Mouse (Mus musculus) left cerebral cortex, postnatal 25 days (tissue): ENCODE measurements at regions not wholly inside any gene's neighbourhood (a gene's known extent, or its start where the extent isn't known, plus 50 kb on each side); places are given as distances from the start of the nearest gene placed in this dataset.

Source experiments
- DNase-seq, 2 experiments: peaks; one replicate each; pipeline ENCODE4 v3.0.0; 2022; ENCODE audit warnings: low spot score in 2 of 2, mixed read lengths in 1 of 2
- intact Hi-C: fragments of 180-260 bp; cut with DNase I; formaldehyde crosslinking; loops from one replicate; pipeline ENCODE4 v1.15.1; 2025

- intact Hi-C loops: loop anchor here (1.0 to 10.0 kb wide), 6 partner anchors 79 to 1578 kb away; partner anchors contain the start of gene Nrp2
- DNase-seq: peak; percentile 73 to 75
Observed at GRCm38 (mm10) chr1:61377070-61377469, 261.6 kb upstream of the Pard3b start.

- intact Hi-C loops: loop anchor here (5.0 to 10.0 kb wide), 3 partner anchors 241 to 1577 kb away; partner anchors contain the start of gene Nrp2
Observed at GRCm38 (mm10) chr1:61378240-61378639, 260.4 kb upstream of the Pard3b start.

GRCm38 (mm10) chr1:61379771-61380517, 258.7 kb upstream of the Pard3b start:
- DNase-seq: no peak
- intact Hi-C loops: loop anchor here (5.0 to 10.0 kb wide), 3 partner anchors 243 to 1575 kb away; partner anchors contain the start of gene Nrp2

More at GRCm38 (mm10) chr1:61378240-61378639, 260.4 kb upstream of the Pard3b start:
- DNase-seq: no peak

DNA sequence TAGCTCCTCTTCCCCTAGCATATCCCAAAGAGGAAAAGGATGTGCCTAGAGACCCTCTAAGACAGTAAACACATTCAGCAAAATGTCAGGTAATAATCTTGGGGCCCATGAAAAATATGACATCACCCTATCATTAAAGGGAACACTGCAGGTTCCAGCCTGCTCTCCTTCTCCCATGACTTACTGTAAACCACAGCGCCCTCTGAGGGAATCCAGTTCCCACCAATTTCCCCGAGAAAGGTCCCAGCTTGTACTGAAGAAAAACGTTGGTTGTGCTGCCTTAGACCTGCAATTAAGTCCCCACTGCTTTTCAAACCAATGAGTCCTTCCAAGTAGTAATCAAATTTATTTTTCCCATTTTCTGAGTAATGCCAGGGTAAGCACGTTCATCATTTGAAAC, 251.0 kb upstream of the Pard3b start:
- intact Hi-C loops: no loop called here
- DNase-seq: no peak

- intact Hi-C loops: no loop called here
- DNase-seq: no peak
Observed at GRCm38 (mm10) chr1:61397796-61398195, 240.8 kb upstream of the Pard3b start.

DNA sequence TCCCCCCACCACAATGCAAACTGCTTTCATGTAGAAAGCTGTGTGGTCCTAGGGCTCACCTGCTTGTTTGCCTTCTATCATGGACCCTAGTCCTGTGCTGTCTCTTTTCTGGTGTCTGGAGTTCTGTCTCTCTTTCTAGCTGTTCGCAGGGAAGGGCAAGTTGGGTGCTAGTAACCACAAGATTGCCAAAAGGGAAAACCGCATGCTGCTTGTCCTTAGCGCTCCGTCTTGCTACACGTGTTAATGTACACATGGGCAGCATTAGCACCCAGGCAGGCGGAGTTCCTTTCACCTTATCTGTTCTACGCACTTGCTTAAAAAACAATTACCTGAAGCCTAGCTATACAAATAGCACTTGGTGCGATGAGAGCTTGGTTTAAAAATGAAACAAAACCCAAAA, 236.3 kb upstream of the Pard3b start:
- intact Hi-C loops: no loop called here

DNA sequence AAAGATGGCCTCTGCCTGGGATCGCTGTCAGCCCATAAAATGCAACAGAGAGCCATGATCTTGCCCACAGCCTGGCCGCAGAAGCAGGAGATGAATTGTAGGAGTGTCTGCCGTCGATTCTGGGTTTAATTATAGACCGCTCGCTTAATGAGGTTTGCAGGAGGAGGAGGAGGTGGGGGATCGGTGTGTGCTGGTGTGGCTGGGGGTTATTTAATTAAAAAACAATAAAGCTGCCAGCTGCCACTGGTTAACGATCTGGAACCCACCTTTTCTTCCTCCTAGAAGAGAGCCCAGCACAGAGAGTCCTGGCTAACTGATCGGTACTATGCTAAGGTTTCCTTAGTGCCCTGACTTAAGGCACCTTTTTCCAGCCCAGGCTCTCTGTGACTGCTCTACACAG, 231.4 kb upstream of the Pard3b start:
- intact Hi-C loops: no loop called here

More for the DNA sequence above, 236.3 kb upstream of the Pard3b start:
- no peak for DNase-seq

DNA sequence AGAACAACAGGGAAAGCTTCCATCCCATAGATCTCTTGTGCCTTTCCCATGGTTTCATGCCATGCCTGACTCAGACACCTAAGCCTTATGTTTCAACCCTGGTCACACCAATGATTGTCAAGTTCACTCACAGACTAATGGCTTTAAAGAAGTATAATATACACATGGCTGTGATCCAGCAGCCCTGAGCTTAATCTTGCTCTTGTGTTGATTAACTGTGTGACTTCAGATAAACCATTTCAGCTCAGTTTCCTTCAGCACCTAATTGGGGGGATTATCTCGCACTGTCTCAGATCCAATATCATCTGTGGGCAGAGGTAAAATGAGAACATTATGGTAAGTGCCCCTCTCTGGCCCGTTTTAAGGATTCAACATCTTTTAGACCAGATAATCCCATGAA, 223.9 kb upstream of the Pard3b start:
- intact Hi-C loops: no loop called here
- DNase-seq: no peak

More for the DNA sequence above, 231.4 kb upstream of the Pard3b start:
- no peak for DNase-seq

DNA sequence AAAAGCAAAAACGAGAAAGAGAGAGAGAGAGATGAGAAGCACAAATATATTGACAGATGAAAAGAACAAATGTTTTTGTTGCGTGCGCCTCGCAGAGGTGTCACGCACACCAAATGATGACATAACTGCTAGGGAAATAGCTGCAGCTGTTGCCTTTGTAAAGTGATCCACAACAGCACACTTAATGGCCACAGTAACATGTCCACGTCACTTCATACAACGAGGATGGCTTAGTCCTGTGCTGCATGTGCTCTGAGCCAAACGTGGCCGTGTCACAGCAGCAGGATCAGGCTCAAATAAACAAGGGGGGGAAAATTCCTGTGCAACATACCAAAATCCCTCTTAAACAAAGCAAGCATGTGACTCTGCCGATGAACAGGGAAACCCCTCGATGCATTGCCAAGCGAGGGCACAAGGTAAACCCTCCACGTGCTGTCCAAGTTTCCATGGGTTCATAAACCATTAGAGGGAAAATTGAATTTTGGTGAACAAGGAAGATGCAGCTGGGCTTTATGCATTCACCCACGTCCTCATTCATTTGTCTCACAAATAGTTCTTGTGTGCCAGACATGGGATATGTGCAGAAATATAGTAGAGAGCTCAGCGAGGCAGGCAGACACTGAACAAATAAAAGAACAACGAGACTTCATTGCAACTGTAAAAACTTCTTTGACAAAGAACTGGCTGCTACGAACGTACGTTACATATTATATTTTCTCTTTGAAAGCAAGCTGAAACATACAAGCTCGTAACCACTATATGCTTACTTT, 223.0 kb upstream of the Pard3b start:
- intact Hi-C loops: no loop called here
- DNase-seq: no peak

GRCm38 (mm10) chr1:61418396-61418795, 220.2 kb upstream of the Pard3b start:
- DNase-seq: no peak
- intact Hi-C loops: no loop called here

- DNase-seq: no peak
- intact Hi-C loops: no loop called here
Observed at GRCm38 (mm10) chr1:61419839-61420238, 218.8 kb upstream of the Pard3b start.

DNA sequence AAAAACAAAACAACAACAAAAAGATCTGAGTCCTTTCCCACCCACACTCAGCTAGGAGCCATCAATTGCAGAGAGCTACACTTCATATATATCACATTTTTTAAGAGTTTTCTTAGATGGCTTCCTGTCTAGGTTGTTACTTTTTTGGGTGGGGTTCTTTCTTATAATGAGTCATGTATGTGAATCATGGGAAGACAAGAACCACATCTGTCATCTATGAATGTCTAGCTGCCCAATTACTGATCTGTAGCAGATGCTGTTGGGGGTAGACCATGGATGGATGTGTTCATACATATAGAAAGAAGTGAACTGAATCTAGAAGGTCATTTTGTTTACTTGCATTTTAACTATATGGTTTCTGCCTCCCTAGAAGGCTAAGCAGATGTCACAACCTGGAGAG, 215.4 kb upstream of the Pard3b start:
- no peak for DNase-seq
- intact Hi-C loops: no loop called here

DNA sequence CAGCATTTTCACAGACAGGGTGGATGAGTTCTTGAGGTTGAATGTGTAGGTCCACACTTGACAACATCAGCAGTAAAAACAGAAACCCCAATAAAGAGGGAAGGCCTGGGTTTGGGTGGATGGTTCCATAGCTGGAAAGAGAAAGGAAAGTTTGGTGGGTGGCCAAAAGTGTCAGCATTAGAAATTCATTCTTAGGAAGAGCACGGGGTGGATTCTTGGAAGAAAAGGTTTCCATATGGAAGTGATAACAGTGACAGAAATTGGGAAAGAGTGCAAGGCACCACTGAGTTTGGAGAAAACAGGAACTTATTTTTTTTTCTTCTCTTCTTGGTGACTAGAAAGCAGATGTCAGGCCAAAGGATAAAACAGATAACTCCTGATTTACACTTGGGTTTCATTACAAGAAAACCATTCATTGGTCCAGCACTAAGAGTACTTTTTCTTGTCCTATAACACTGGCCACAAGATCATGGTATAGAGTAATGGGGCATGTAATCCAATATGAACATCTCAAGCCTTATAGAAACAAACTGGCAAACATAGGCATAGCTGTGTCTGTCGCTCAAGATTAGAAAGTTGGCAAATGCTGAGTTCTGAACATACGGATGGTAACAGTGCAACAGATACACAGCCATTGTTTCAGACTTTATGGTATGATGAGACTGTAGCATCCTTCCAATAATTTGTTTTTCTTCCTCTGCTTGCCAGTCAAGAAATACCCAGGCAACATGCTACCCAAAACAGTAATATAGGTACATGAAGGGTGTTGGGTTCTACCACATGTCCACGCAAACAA, 209.7 kb upstream of the Pard3b start:
- intact Hi-C loops: no loop called here
- no peak for DNase-seq

GRCm38 (mm10) chr1:61437603-61438002, 201.0 kb upstream of the Pard3b start:
- intact Hi-C loops: no loop called here
- peak in 1 of 2 experiments; percentile 3 for DNase-seq

DNA sequence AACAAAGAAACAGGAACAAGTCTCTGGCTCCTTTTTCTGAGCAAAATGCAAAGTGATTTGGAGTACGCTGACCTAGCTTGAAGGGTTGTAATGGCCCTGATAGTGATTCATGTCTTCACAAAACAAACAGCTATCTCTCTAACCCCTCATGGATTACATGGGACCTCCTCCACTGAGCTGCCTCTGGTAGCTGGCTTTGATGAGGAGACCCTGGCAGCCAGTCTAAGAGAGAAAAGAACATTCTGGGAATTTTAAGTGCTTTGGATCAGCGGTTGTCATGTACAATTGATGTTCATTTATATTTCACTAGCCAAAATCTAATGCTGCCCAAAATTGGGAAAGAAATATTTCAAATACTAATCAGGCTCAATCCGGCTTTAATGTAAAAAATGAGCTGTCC, 177.2 kb upstream of the Pard3b start:
- intact Hi-C loops: no loop called here
- no peak for DNase-seq

DNA sequence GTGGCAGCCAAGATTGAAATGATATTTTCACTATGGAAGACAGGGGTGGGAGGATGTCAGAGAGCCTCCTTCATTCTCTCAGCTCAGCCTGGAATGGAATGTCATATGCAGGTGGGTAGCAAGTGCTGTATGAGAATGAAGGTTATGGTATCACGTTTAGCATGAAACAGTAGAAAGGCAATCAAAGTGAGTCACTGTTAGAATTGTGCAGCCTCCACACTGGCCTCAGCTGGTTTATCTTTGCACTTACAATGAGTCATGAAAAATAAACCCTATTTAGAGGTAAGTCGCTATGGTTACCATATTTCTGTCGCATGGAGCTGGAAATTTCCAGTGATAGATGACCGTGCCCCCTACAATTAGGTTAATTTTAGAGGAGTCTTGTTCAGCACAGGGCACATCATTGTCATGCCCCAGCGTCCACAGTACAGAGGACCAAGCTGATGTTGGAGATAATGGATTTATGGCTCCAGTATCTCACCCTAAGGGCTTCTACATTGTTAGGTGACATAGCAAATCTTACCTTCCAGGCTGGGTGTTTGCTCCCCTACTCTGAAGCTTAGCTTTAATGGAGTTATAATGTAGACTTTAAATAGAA, 167.9 kb upstream of the Pard3b start:
- intact Hi-C loops: no loop called here
- peak; percentile 34 to 77 for DNase-seq

DNA sequence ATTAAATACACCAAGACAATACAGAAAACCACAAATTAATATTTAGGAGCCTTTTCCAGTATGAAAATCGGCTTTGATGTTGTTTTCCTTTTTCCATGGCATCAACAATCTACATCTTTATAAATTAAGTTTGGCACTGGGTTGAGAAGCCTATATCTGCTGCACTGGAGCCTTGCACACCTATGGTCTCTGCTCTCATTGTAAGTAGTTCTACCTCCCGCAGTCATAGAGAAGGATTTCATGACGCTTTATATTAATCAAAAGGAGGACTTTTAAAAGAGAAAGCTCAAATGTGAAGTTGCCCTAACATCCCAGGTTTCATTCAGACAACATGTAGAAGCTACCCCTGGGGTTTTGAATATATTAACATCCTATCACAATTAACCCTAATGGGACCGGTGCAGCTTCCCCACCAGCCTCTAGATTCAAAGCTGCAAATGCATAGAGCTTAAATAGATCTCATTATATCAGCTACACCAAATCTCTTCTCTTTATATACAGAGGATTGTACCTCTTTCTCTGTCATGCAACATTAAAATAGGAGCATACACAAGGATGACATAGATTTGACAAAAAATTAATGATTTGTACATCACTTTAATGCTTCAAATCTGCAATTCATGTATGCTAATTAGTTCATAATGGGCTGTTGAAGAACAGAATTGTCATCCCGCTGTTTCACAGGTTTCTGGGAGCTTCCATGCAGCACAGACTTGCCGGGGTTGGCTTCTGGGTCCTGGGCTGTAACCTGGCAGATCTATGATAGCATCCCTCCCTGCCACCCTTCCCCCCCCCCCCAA, 166.6 kb upstream of the Pard3b start:
- peak in 1 of 2 experiments; percentile 11 for DNase-seq
- intact Hi-C loops: no loop called here

GRCm38 (mm10) chr1:61472579-61473242, 165.9 kb upstream of the Pard3b start:
- intact Hi-C loops: no loop called here

More at GRCm38 (mm10) chr1:61472579-61473242, 165.9 kb upstream of the Pard3b start:
- DNase-seq: peak; percentile 20 to 41
